Mouse (Mus musculus) kidney, postnatal 36 days (tissue): ENCODE results near the gene Gm8247.
"Not testable (repeated sequence)": the region's sequence is repeated elsewhere in the genome, so short reads cannot be mapped to it uniquely, and the experiment has no call there.

Source experiments
- DNase-seq, 2 experiments: peaks; one replicate each; pipeline ENCODE4 v3.0.0; 2021 to 2022; ENCODE audit warnings: mixed read lengths in 2 of 2

Gene Gm8247

DNA sequence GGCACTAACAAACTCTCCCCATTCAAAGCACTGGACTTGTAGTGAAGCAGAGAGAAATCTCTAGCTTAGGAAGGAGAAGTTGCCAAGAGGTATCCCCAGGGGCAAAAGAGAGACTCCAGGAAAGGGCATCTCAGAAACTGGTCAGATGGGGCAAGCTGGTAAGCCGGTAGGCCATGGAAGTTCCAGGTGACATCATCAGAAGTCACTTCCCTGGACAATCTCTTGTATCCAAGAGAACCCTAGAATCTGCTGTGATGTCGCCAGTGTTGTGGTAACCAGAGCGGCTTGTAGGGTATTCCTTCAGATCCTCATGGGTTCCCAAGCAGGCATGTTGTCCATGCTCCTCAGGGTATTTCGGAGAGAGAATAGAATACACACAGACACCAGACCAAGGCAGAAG is at the start of gene Gm8247:
Gene Gm8247 (plus strand): TSS at position 301 of the 400 bp plus-strand sequence.
- not testable (repeated sequence) for DNase-seq

DNA sequence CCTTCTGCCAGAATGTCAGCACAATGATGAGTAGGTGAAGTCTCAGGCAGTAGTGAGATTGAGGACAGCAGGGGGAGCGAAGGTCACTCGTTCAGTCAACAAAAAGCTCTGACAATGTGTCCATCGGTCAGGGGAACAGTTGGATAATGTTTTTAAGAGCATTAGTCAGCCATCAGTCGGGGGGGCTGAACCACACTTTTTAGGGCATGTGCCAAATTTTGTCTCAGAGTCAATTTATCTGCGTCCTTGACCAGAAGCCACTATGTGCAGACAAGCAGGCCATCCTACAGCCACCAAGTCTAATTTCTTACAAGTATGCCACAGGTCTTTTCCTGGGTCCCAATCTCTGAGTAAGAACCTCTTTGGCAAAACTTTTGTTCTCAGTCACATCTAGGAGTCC is 35.0 kb upstream of the Gm8247 start:
- DNase-seq, result not testable (repeated sequence)

DNA sequence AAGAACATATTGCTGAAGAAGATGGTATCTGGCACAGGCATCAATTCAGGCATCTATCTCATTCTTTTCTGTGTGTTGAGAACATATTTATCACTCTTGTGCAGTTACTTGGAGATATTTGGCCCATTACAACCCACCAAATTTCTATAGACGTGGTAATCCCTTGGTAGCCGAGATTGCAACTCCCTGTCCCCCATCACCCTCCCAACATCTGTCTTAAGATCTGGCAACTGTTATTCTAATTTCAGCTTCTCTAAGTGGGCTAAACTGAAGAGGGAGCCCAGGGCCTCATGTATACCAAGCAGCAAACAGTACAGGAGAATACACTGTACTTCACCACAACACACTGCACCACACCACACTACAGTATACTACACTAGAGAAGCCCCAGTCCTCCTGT is 8.8 kb downstream of the Gm8247 start:
- not testable (repeated sequence) for DNase-seq

DNA sequence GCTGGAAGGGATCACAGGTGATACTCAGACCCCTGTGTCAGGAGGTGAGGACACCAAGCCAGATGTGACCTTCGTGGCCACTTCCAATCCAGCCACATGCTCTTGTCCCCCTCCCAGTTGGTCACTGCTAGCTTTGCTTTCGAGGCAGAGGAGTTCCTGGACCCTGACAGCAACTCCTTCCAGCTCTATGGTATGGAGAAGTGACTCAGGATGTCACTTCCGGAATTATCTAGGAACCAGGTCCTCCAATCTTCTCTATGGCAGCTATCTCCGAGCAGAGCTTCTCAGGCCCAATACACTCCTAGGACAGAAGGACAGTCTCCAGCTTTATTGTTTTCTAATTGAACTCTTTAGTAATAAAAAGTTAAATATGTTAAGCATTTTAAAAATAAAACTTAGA is 44.8 kb downstream of the Gm8247 start, which contains the start of gene Gm5624:
Gene Gm5624 (minus strand): TSS at position 202 of the 400 bp plus-strand sequence.
- DNase-seq, result not testable (repeated sequence)
